Mouse (Mus musculus): ENCODE results near the gene Coq10a. TPM values are rescaled to one million over a fixed set of nuclear protein-coding genes. Genes with fewer than 3 reads are reported as not detected.

The Coq10a gene
- polyA plus RNA-seq, 1 experiment from 2014 or later = 24.1 TPM

DNA sequence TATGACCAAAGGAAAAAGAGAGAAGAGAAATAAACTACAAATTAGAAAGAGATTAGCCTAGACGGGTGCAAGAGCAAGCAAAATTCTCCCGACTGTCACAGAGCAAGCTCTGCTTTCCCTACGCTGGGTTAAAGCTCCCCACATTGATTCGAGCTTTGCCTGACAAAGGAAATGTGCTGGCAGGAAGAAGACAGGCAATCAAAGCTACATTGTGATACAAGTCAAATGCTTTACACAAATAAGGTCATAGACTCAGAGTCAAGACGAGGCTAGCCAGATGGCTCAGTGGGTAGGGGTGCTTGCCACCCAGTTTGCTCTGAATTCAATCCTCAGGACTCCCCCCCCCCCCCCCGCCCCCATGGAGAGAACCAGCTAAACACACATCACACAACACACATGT is 1.2 kb upstream of the Coq10a start:
- Histone ChIP-seq H3K9ac (ENCODE audit: low read length) (no peak overlapping the region), H3K4me1 (ENCODE audit: control insufficient read depth, insufficient read depth, low read length) (no peaks in the 10 kb centered on the region), H3K27ac (ENCODE audit: low read depth, low read length) (no peak overlapping the region), H3K9me3 (ENCODE audit: control insufficient read depth, low read length) (no peaks in the 10 kb centered on the region), H3K36me3 (ENCODE audit: control insufficient read depth, insufficient read depth, low read length) (0 out of 2 replicates have a peak, but pooled peaks cover under 1% of the 10 kb centered on the region), H3K4me2 (ENCODE audit: low read depth) (no peak overlapping the region), H3K4me3 (ENCODE audit: low read depth, low read length) (no peak overlapping the region), H3K27me3 (ENCODE audit: control insufficient read depth, insufficient read depth, low read length) (no peaks in the 10 kb centered on the region)
- DNase-seq (ENCODE audit: low spot score) = no peak
- 60% methylated on average over 5 of the region's 6 CpGs for WGBS
- ATAC-seq (ENCODE audit: insufficient read depth, low FRiP score, low TSS enrichment) = no peak

DNA sequence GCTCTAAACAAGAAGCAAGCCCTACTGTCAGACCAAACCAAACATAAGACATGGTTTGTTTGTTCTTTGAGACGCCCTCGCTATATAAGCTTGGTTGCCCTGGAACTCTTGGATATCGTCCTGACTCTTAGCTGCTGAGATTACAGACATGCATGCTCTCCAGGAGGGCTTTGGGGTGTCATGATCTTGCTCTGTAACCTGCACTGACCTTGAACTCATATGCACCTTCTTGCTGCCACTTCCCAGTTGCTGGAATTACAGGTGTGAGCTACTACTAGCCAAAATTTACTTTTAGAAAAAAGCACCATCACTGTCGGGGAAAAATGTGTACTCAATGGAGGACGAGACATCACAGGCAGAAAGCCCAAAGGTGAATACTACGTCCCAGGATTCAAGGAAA is 802 bp upstream of the Coq10a start:
- Histone ChIP-seq H3K4me3 (ENCODE audit: low read depth, low read length) (peak overlapping the region; percentile 67; the same call in 1 of the 2 replicates), H3K9me3 (ENCODE audit: control insufficient read depth, low read length) (no peaks in the 10 kb centered on the region), H3K36me3 (ENCODE audit: control insufficient read depth, insufficient read depth, low read length) (0 out of 2 replicates have a peak, but pooled peaks cover 3% of the 10 kb centered on the region), H3K27ac (ENCODE audit: low read depth, low read length) (peak overlapping the region; percentile 88; the same call in 1 of the 2 replicates), H3K27me3 (ENCODE audit: control insufficient read depth, insufficient read depth, low read length) (no peaks in the 10 kb centered on the region), H3K9ac (ENCODE audit: low read length) (peak overlapping the region; percentile 70), H3K4me2 (ENCODE audit: low read depth) (peak overlapping the region; percentile 88), H3K4me1 (ENCODE audit: control insufficient read depth, insufficient read depth, low read length) (no peaks in the 10 kb centered on the region)
- DNase-seq (ENCODE audit: low spot score) = no peak
- no peak for ATAC-seq (ENCODE audit: insufficient read depth, low FRiP score, low TSS enrichment)
- 83% methylated on average over 6 of the region's 6 CpGs for WGBS

DNA sequence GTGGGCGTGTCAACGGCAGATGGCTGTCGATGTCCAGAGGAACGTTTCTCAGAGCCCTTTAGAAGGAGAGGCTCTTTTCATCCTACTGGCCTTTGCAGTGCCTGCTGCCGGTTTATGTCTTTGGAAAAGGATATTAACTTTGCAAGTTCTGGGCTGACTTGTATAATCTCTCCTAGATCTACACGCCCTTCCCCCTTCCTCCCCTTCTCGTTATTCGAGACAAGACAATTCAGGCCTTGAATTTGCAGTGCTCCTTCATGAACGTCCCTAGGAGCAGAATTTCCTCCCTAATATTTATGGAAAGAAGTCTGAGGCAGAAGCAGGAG is 384 bp upstream of the Coq10a start:
- Histone ChIP-seq H3K27me3 (ENCODE audit: control insufficient read depth, insufficient read depth, low read length) (no peaks in the 10 kb centered on the region), H3K36me3 (ENCODE audit: control insufficient read depth, insufficient read depth, low read length) (0 out of 2 replicates have a peak, but pooled peaks cover 3% of the 10 kb centered on the region), H3K4me2 (ENCODE audit: low read depth) (peak overlapping the region; percentile 88), H3K9ac (ENCODE audit: low read length) (peak overlapping the region; percentile 70), H3K4me1 (ENCODE audit: control insufficient read depth, insufficient read depth, low read length) (no peaks in the 10 kb centered on the region), H3K4me3 (ENCODE audit: low read depth, low read length) (peak overlapping the region; percentile 67), H3K27ac (ENCODE audit: low read depth, low read length) (peak overlapping the region; percentile 88), H3K9me3 (ENCODE audit: control insufficient read depth, low read length) (no peaks in the 10 kb centered on the region)
- DNase-seq (ENCODE audit: low spot score) (no peak), ATAC-seq (ENCODE audit: insufficient read depth, low FRiP score, low TSS enrichment) (no peak)
- 6% methylated on average over 9 of the region's 9 CpGs for WGBS

DNA sequence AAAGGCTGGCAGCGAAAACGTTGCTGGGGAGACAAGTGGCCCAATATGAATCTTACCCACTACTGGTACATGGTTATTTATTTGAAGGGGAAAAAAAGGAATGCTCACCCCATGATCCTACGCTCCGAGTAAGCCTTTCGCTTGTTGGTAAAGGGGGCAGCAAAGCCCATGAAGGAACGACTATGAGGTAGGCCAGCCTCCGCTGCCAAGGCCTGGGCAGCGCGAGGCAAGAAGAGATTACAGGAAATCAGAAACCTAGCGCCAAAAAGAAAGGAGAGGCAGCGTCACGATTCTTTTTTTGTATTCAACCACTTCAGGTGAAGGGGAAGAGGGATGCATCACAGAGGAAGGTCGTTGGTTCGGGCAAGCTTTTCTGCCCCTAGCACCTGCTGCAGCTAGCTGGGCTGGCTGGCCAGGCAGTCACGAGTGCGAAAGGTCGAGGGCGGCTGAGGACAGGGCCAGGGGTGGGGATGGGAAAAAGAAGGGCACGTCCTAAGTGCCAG is 847 bp downstream of the Coq10a start:
- no peak for DNase-seq (ENCODE audit: low spot score)
- peaks cover 5% of the 10 kb centered on the region; the same call in 1 of the 2 replicates for H3K36me3 ChIP-seq (ENCODE audit: control insufficient read depth, insufficient read depth, low read length)
- no peak for ATAC-seq (ENCODE audit: insufficient read depth, low FRiP score, low TSS enrichment)
- H3K4me1 ChIP-seq (ENCODE audit: control insufficient read depth, insufficient read depth, low read length) = no peaks in the 10 kb centered on the region
- peak overlapping the region; percentile 88 for H3K4me2 ChIP-seq (ENCODE audit: low read depth)
- H3K27me3 ChIP-seq (ENCODE audit: control insufficient read depth, insufficient read depth, low read length) = no peaks in the 10 kb centered on the region
- peak overlapping the region; percentile 88 for H3K27ac ChIP-seq (ENCODE audit: low read depth, low read length)
- H3K9ac ChIP-seq (ENCODE audit: low read length) = peak overlapping the region; percentile 70
- peak overlapping the region; percentile 67 for H3K4me3 ChIP-seq (ENCODE audit: low read depth, low read length)
- H3K9me3 ChIP-seq (ENCODE audit: control insufficient read depth, low read length) = no peaks in the 10 kb centered on the region
- WGBS = 21% methylated on average over 19 of the region's 19 CpGs

DNA sequence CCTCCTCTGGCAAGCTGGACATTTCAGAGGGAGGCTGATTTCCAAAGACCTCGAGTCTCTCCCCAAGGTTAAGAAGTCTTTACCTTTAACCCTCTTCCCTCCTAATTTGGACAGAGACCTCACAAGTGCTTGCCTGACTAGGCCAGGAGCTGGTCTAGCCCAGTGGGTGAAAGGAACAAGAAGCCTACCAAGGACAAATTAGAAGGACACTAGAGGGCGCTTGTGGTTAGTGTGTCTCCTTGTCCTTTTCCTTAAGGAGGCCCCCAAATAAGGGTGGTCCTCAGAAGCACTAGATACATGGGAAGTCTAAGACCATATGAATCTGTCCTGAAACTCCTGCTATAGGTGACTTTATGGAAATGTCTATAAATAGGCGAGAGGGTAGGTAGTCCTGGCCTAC is 6.2 kb downstream of the Coq10a start:
- Histone ChIP-seq H3K4me2 (ENCODE audit: low read depth) (no peak overlapping the region), H3K4me3 (ENCODE audit: low read depth, low read length) (no peak overlapping the region), H3K9me3 (ENCODE audit: control insufficient read depth, low read length) (no peaks in the 10 kb centered on the region), H3K9ac (ENCODE audit: low read length) (no peak overlapping the region), H3K27ac (ENCODE audit: low read depth, low read length) (no peak overlapping the region), H3K4me1 (ENCODE audit: control insufficient read depth, insufficient read depth, low read length) (no peaks in the 10 kb centered on the region), H3K27me3 (ENCODE audit: control insufficient read depth, insufficient read depth, low read length) (no peaks in the 10 kb centered on the region), H3K36me3 (ENCODE audit: control insufficient read depth, insufficient read depth, low read length) (peaks cover 27% of the 10 kb centered on the region)
- DNase-seq (ENCODE audit: low spot score) (peak; percentile 51), ATAC-seq (ENCODE audit: insufficient read depth, low FRiP score, low TSS enrichment) (no peak)
- WGBS = 52% methylated on average over 3 of the region's 3 CpGs

DNA sequence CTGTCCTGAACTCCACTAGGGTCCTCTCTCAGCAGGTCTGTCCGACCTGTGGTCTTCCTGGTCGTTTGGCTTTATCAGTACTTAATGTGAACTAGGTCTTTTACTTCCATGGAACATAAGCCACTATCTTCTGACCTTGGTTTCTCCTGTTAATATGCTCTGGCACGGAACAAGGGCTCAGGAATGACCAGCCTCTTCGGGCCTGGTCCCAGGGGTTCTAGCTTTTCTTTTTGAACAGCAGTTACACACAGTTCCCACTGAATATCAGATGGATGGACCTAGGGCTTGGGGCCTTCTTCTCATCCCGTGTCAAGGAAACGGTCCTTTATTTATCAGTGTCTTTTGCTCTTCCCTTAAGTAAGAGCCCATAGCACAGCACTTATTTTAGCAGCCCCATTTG is 7.0 kb downstream of the Coq10a start:
- ATAC-seq (ENCODE audit: insufficient read depth, low FRiP score, low TSS enrichment) (no peak), DNase-seq (ENCODE audit: low spot score) (no peak)
- WGBS = 89% methylated on average over 6 of the region's 6 CpGs
- Histone ChIP-seq H3K9me3 (ENCODE audit: control insufficient read depth, low read length) (no peaks in the 10 kb centered on the region), H3K27ac (ENCODE audit: low read depth, low read length) (no peak overlapping the region), H3K27me3 (ENCODE audit: control insufficient read depth, insufficient read depth, low read length) (no peaks in the 10 kb centered on the region), H3K4me3 (ENCODE audit: low read depth, low read length) (no peak overlapping the region), H3K4me1 (ENCODE audit: control insufficient read depth, insufficient read depth, low read length) (no peaks in the 10 kb centered on the region), H3K36me3 (ENCODE audit: control insufficient read depth, insufficient read depth, low read length) (peaks cover 27% of the 10 kb centered on the region), H3K9ac (ENCODE audit: low read length) (no peak overlapping the region), H3K4me2 (ENCODE audit: low read depth) (no peak overlapping the region)

DNA sequence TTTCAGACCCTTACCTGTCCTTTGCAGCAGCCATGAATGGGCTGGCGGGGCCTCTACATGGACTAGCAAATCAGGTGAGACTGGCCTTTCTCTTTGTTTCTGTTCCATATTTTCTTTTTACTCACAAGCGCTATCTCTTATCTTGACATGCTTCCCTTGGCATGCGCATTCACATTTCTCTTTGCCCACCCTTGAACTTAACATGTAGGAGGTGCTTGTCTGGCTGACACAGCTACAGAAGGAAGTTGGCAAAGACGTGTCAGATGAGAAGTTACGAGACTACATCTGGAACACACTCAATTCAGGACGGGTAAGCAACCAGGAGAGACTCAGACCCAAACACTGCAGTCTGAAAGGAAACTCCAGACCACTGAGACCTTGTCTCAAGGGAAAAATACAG is 9.6 kb downstream of the Coq10a start:
- Histone ChIP-seq H3K4me1 (ENCODE audit: control insufficient read depth, insufficient read depth, low read length) (no peaks in the 10 kb centered on the region), H3K27me3 (ENCODE audit: control insufficient read depth, insufficient read depth, low read length) (no peaks in the 10 kb centered on the region), H3K4me3 (ENCODE audit: low read depth, low read length) (no peak overlapping the region), H3K27ac (ENCODE audit: low read depth, low read length) (no peak overlapping the region), H3K4me2 (ENCODE audit: low read depth) (no peak overlapping the region), H3K36me3 (ENCODE audit: control insufficient read depth, insufficient read depth, low read length) (peaks cover 26% of the 10 kb centered on the region), H3K9me3 (ENCODE audit: control insufficient read depth, low read length) (no peaks in the 10 kb centered on the region), H3K9ac (ENCODE audit: low read length) (no peak overlapping the region)
- WGBS = 95% methylated on average over 6 of the region's 6 CpGs
- DNase-seq (ENCODE audit: low spot score) (no peak), ATAC-seq (ENCODE audit: insufficient read depth, low FRiP score, low TSS enrichment) (no peak)

DNA sequence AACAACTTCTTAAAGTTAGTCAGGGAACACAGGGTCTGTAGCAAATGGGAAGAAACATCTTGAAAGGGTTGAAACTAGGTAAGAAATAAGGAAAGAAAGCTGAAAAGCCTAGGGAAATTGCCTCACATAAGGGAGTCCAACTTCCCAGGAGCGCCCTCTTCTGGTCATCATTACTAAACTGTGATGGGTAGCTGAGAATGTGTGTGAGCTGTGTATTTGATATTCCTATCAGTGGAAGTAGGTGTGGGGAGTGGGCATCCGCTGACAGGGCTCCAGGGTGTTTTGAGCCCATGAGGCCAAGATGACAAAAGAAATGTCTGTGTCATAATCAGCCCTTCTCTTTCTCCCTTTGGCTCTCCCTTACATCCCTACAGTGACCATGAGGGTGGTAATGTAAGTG is 10.0 kb downstream of the Coq10a start:
- Histone ChIP-seq H3K36me3 (ENCODE audit: control insufficient read depth, insufficient read depth, low read length) (peaks cover 29% of the 10 kb centered on the region), H3K27me3 (ENCODE audit: control insufficient read depth, insufficient read depth, low read length) (no peaks in the 10 kb centered on the region)

DNA sequence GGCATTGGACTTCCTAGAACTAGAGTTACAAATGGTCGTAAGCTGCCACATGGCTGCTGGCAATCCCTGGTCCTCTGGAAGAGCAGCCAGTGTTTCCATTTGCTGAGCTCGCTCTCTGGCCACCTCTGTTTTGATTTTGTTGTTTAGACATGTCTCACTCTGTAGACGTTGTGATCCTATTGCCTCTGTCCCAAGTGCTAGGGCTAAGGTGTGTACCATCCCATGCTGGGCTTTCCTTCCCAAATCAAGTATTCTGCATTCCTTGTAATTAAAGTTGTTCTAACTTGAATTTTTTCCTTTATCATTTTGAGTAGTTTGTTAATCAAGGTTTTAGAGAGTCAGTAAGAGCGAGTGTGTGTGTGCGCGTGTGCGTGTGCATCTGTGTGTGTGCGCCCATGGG is 21.3 kb downstream of the Coq10a start:
- Histone ChIP-seq H3K36me3 (ENCODE audit: control insufficient read depth, insufficient read depth, low read length) (peaks cover 12% of the 10 kb centered on the region), H3K4me2 (ENCODE audit: low read depth) (no peak overlapping the region), H3K27ac (ENCODE audit: low read depth, low read length) (no peak overlapping the region), H3K27me3 (ENCODE audit: control insufficient read depth, insufficient read depth, low read length) (no peaks in the 10 kb centered on the region), H3K4me1 (ENCODE audit: control insufficient read depth, insufficient read depth, low read length) (no peaks in the 10 kb centered on the region), H3K9ac (ENCODE audit: low read length) (no peak overlapping the region), H3K4me3 (ENCODE audit: low read depth, low read length) (no peak overlapping the region), H3K9me3 (ENCODE audit: control insufficient read depth, low read length) (no peaks in the 10 kb centered on the region)
- 92% methylated on average over 8 of the region's 8 CpGs for WGBS
- ATAC-seq (ENCODE audit: insufficient read depth, low FRiP score, low TSS enrichment) (no peak), DNase-seq (ENCODE audit: low spot score) (no peak)

More for the DNA sequence above, 10.0 kb downstream of the Coq10a start:
- Histone ChIP-seq H3K4me3 (ENCODE audit: low read depth, low read length) (no peak overlapping the region), H3K9me3 (ENCODE audit: control insufficient read depth, low read length) (no peaks in the 10 kb centered on the region), H3K4me1 (ENCODE audit: control insufficient read depth, insufficient read depth, low read length) (no peaks in the 10 kb centered on the region), H3K4me2 (ENCODE audit: low read depth) (no peak overlapping the region), H3K27ac (ENCODE audit: low read depth, low read length) (no peak overlapping the region), H3K9ac (ENCODE audit: low read length) (no peak overlapping the region)
- 64% methylated on average over 2 of the region's 2 CpGs for WGBS
- ATAC-seq (ENCODE audit: insufficient read depth, low FRiP score, low TSS enrichment) (no peak), DNase-seq (ENCODE audit: low spot score) (peak; percentile 31)
